Mouse (Mus musculus) midbrain, embryonic 12.5 days (tissue): ENCODE measurements around the gene Kcnk12. TPM values are rescaled to one million over a fixed set of nuclear protein-coding genes. Genes with fewer than 3 reads are reported as not detected.

Experiments
- ATAC-seq: fragments of 200-750 bp; cut with Nextera tagmentation; 2 replicates; pipeline ENCODE4 v1.8.0; 2017; ENCODE audit warnings: low read depth, moderate TSS enrichment, moderate library complexity; ENCODE audit not compliant: low FRiP score
- H3K27ac ChIP-seq: fragments of 300-500 bp; sonication (generic); replicated peaks from 2 replicates; pipeline ENCODE4 v1.5.1; 2016; ENCODE audit warnings: mild to moderate bottlenecking
- H3K27me3 ChIP-seq: fragments of 300-500 bp; sonication (generic); 2 replicates; pipeline ENCODE4 v1.6.1; 2016; ENCODE audit warnings: mild to moderate bottlenecking
- H3K36me3 ChIP-seq: fragments of 300-500 bp; sonication (generic); 2 replicates; pipeline ENCODE4 v1.6.1; 2016
- H3K4me1 ChIP-seq: fragments of 300-500 bp; sonication (generic); 2 replicates; pipeline ENCODE4 v1.6.1; 2016
- H3K4me2 ChIP-seq: fragments of 300-500 bp; sonication (generic); replicated peaks from 2 replicates; pipeline ENCODE4 v1.6.1; 2016; ENCODE audit warnings: mild to moderate bottlenecking, moderate library complexity
- H3K4me3 ChIP-seq: fragments of 300-500 bp; sonication (generic); 2 replicates; pipeline ENCODE4 v1.5.1; 2016; ENCODE audit warnings: mild to moderate bottlenecking
- H3K9ac ChIP-seq: fragments of 300-500 bp; sonication (generic); replicated peaks from 2 replicates; pipeline ENCODE4 v1.6.1; 2016; ENCODE audit warnings: mild to moderate bottlenecking, moderate library complexity
- H3K9me3 ChIP-seq: fragments of 300-500 bp; sonication (generic); 2 replicates; pipeline ENCODE4 v1.6.1; 2016; ENCODE audit warnings: mild to moderate bottlenecking
- WGBS: fragments of 180-500 bp; shearing (Covaris S2); methylation state at CpG from one replicate; pipeline ENCODE4 v1.1.7; 2016; 5-methylcytosine and 5-hydroxymethylcytosine counted together
- polyA plus RNA-seq: library from polyadenylated mRNA; unstranded; fragments of >200 nt; fragmentation: Nextera tagmentation; extraction: Ambion mirVana; gene quantifications from 2 replicates; pipeline ENCODE4 v1.2.1, GENCODE M21; 2016

Kcnk12 gene
- polyA plus RNA-seq, 1 experiment from 2014 or later, result 0.32 TPM

DNA sequence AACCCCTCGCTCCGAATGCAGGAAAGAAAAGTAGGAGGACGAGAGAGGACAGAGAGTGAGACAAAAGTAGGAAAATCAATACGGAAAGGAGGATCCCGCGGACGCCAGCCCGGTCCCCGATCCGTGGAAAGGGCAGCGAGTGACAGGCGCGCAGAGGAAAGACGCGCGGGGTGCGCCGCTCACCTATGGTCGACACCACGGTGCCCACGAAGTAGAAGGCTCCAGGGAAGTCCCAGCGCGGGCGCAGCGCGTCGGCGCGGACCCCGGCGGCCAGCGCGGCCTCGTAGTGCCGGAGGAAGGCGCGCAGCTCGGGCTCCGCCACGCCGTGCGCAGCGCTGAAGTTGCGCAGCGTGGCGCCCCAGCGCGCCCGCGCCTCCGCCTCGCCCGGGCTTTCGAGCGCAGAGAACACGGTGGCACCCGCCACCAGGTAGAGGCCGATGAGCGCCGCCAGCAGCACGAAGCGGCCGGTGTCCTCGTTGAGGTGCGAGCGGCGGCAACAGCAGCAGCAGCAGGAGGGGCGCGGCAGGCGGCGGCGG is 845 bp downstream of the Kcnk12 start:
- Histone ChIP-seq H3K36me3 (no peaks in the 10 kb centered on the region), H3K9me3 (no peaks in the 10 kb centered on the region), H3K4me1 (peaks cover 25% of the 10 kb centered on the region), H3K27me3 (peaks cover 77% of the 10 kb centered on the region), H3K9ac (peak overlapping the region; percentile 40), H3K4me3 (peak overlapping the region; percentile 53), H3K4me2 (peak overlapping the region; percentile 95), H3K27ac (no peak overlapping the region)
- peak; percentile 39 for ATAC-seq
- under 1% methylated on average over 69 of the region's 72 CpGs for WGBS

DNA sequence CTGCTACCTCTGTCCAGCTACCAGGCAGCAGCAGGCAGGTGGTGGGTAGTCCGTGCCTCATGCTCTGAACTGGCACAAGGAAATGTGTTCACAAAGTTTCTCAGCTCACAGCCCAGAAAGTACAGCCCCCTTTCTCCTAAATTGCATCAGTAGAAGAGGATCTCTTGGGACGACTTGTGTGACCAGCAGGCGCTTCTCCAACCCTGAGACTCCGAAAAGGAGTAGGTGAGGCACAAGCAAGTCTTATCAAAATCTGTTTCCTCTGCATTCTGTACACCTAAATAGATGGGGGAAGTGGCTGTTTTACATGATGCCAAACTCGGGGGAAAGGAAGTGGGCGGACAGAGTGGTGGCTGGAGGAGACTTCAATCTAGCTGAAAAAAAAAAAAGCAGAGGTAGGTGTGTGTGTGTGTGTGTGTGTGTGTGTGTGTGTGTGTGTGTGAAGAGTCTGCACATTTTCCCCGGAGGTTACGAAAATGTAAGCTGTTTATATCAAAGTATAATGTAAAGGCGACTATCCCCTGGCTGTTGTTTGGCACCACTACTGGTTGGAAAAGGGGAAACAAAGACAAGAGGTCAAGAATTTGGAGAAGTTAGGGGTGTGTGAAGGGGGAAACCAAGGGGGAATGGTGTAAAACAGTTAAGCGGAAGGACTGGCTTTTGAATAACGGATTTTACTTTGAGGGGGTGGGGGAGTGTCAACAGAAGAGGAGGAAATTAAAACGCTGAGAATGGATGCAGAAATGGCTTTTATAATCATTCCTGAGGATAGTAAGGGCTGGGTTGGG is 1.7 kb downstream of the Kcnk12 start:
- WGBS, result 33% methylated on average over 12 of the region's 12 CpGs
- Histone ChIP-seq H3K4me3 (peak overlapping the region; percentile 53), H3K9me3 (no peaks in the 10 kb centered on the region), H3K4me1 (peaks cover 25% of the 10 kb centered on the region), H3K4me2 (peak overlapping the region; percentile 95), H3K9ac (no peak overlapping the region), H3K27me3 (peaks cover 74% of the 10 kb centered on the region), H3K36me3 (no peaks in the 10 kb centered on the region), H3K27ac (no peak overlapping the region)
- ATAC-seq, result no peak

DNA sequence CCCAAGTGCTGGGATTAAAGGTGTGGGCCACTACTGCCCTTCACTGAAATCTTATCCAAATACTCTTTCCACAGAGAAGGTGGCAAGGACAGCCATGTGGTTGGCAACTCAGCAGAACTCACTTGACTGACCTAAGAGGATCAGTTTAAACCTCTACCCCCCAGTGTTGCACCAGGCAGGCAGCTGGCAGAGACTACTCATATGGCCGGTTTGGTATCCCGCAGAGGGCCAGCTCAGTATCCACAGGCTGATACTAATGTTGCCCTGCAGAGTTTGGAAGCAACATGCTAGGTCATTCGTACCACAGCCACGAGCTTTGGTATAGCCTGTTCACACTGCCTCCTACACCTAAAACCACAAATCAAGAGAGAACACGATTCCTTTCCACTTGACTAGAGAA is 3.0 kb downstream of the Kcnk12 start:
- H3K9ac ChIP-seq, result no peak overlapping the region
- no peak for ATAC-seq
- H3K27me3 ChIP-seq, result peaks cover 63% of the 10 kb centered on the region
- no peak overlapping the region for H3K27ac ChIP-seq
- no peak overlapping the region for H3K4me2 ChIP-seq
- H3K9me3 ChIP-seq, result no peaks in the 10 kb centered on the region
- H3K4me1 ChIP-seq, result peaks cover 25% of the 10 kb centered on the region
- no peak overlapping the region for H3K4me3 ChIP-seq
- no peaks in the 10 kb centered on the region for H3K36me3 ChIP-seq
- WGBS, result 78% methylated on average over 5 of the region's 5 CpGs

DNA sequence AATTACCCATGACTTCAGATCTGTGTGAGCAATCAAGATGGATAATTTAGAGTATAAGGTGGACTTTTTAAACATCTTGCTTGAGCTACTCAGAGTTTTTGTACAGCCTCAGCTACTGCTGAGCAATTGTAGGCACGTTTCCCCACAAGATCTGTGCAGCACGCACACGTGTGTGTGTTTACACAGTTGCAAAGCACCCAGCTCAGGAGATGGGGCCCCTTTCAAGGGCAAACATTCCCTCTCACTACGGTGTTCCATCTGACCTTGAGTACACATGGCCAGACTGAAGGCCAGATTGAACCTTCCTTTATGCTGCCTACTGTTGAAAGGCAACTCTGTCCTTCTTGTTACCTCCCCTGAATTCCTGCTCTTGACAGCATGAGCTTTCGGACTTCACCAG is 4.5 kb downstream of the Kcnk12 start:
- Histone ChIP-seq H3K4me1 (peaks cover 20% of the 10 kb centered on the region), H3K36me3 (no peaks in the 10 kb centered on the region), H3K9ac (no peak overlapping the region), H3K4me3 (no peak overlapping the region), H3K4me2 (no peak overlapping the region), H3K27ac (no peak overlapping the region), H3K9me3 (no peaks in the 10 kb centered on the region), H3K27me3 (peaks cover 48% of the 10 kb centered on the region)
- no peak for ATAC-seq
- WGBS, result 68% methylated on average over 5 of the region's 5 CpGs

DNA sequence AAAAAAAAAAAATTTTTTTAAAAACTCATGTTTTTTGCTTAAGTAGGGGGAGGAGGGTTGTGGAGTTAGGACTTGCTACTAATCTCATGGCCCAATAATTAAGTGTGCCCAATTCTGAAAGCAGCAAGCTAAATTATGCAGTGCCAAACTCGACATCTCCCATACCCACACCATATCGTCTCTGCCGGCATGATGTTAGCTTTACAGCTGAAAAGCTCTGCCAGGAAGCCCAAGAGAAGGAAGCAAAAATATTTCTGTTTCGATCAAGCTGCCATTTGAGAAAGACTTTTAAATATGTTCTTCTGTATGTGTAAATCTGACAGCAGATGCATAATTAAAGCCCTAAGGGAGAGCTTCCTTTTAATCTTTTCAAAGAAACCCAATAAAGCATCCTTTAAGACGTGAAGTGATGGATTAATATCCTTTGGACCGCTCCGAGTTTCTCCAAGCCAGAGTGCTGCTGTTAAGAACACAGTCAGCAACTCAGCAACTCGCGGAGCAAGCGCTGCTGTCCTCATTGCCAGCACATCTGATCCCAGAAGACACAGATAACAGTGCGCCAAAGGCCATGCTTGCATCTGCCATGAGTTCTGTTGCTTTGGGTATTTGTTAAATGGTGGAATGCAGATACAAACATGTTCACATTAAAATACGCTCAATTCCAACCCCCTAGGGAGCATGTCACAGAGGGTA is 5.0 kb downstream of the Kcnk12 start:
- Histone ChIP-seq H3K27me3 (peaks cover 43% of the 10 kb centered on the region), H3K4me2 (no peak overlapping the region), H3K4me1 (peaks cover 16% of the 10 kb centered on the region), H3K9ac (no peak overlapping the region), H3K9me3 (no peaks in the 10 kb centered on the region), H3K4me3 (no peak overlapping the region), H3K27ac (no peak overlapping the region), H3K36me3 (no peaks in the 10 kb centered on the region)
- no peak for ATAC-seq
- WGBS, result 75% methylated on average over 12 of the region's 12 CpGs

DNA sequence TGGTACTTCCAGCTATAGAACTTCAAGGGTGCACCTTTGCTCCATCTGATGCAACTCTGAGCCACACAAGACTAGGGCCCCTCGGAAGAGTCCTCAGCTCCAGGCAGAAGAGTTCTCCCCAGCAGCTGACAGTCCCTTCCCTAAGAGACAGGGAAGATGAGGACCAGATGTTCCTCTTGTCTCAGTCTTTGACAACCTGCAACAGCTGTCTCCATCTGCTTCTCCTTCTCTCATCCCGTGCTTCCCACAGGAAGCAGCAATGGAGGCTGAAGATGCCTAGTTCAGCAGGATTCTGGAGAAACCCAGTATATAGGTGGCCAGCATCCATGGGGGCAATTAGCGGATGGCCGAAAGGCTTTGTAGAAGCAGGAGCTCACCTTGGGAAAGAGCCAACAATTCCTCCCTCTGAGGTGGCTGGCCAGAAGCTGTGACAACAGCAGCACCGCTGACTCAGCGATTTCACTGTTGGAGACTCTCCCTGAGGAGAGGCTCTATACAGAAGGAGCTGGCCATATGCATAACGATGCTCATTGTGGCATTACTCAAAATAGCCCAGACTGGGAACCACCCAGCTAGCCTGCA is 6.2 kb downstream of the Kcnk12 start:
- 75% methylated on average over 7 of the region's 7 CpGs for WGBS
- Histone ChIP-seq H3K36me3 (no peaks in the 10 kb centered on the region), H3K9me3 (no peaks in the 10 kb centered on the region), H3K9ac (no peak overlapping the region), H3K27me3 (peaks cover 31% of the 10 kb centered on the region), H3K4me3 (no peak overlapping the region), H3K4me1 (peaks cover 4% of the 10 kb centered on the region), H3K27ac (no peak overlapping the region), H3K4me2 (no peak overlapping the region)
- no peak for ATAC-seq

DNA sequence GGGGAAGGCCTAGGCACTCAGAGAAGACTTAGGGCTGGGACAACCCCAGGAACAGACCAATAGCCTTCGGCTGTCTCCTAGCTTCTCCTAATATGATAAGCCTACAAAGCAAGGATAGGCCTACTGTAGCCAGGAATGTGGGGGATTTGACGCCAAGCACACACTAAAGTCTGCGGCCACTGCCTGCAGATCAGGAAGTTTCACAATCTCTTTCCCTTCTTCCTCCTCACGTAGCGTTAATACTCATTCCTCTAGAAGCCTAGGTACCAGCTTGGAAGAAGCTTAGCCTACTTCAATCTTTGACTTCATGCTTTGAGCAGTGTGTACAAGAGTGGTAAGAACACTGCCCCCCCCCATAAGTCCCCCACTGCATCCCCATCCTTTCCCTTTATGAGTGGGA is 7.1 kb downstream of the Kcnk12 start:
- H3K4me3 ChIP-seq, result no peak overlapping the region
- H3K4me1 ChIP-seq, result no peaks in the 10 kb centered on the region
- peaks cover 22% of the 10 kb centered on the region for H3K27me3 ChIP-seq
- ATAC-seq, result no peak
- no peak overlapping the region for H3K4me2 ChIP-seq
- H3K9me3 ChIP-seq, result no peaks in the 10 kb centered on the region
- no peak overlapping the region for H3K27ac ChIP-seq
- no peaks in the 10 kb centered on the region for H3K36me3 ChIP-seq
- no peak overlapping the region for H3K9ac ChIP-seq
- 93% methylated on average over 5 of the region's 5 CpGs for WGBS

DNA sequence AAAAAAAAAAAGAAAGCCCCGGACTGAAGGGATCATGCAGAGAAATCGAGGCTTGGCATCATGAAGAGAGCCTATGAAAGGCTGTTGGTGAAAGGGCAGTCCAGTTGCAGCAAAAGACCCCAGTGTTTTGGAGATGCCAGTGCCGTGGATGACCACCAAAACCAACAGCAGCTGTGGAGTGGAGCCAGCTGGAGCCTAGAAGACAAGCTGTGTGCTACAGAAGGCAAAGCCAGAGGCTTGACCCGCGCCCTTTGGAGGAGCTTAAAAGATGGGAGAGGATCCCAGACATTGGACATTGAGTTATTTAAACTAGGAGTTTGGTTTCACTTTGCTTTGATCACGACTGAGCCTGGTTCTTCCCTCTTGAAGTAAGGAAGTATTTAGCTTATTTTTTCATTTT is 9.6 kb downstream of the Kcnk12 start:
- Histone ChIP-seq H3K36me3 (no peaks in the 10 kb centered on the region), H3K4me1 (no peaks in the 10 kb centered on the region), H3K4me2 (no peak overlapping the region), H3K27ac (no peak overlapping the region), H3K9me3 (no peaks in the 10 kb centered on the region), H3K9ac (no peak overlapping the region), H3K4me3 (no peak overlapping the region), H3K27me3 (peaks cover 1% of the 10 kb centered on the region)
- WGBS, result 83% methylated on average over 6 of the region's 6 CpGs
- ATAC-seq, result no peak

DNA sequence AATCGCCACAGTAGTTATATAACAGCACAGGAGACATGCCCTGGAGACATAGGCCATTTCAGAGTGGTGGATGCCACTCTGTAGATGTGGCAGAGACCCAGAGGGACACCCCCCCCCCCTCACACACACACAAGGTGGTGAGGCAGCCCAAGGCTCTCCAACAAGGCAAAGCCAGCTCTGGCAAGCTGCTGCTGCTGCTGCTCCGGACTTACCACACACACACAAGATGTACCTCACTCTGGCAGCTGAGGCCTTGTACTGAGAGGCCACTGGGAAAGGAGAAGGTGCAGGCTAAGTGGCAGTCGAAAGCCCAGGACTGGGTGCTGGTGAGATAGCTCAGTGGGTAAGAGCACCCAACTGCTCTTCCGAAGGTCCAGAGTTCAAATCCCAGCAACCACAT is 10.1 kb downstream of the Kcnk12 start:
- H3K4me2 ChIP-seq, result no peak overlapping the region
- no peaks in the 10 kb centered on the region for H3K4me1 ChIP-seq
- no peaks in the 10 kb centered on the region for H3K27me3 ChIP-seq
- no peak overlapping the region for H3K4me3 ChIP-seq
- no peaks in the 10 kb centered on the region for H3K36me3 ChIP-seq
- no peaks in the 10 kb centered on the region for H3K9me3 ChIP-seq
- H3K9ac ChIP-seq, result no peak overlapping the region
- WGBS, result 88% methylated on average over 4 of the region's 4 CpGs
- ATAC-seq, result no peak
- no peak overlapping the region for H3K27ac ChIP-seq

DNA sequence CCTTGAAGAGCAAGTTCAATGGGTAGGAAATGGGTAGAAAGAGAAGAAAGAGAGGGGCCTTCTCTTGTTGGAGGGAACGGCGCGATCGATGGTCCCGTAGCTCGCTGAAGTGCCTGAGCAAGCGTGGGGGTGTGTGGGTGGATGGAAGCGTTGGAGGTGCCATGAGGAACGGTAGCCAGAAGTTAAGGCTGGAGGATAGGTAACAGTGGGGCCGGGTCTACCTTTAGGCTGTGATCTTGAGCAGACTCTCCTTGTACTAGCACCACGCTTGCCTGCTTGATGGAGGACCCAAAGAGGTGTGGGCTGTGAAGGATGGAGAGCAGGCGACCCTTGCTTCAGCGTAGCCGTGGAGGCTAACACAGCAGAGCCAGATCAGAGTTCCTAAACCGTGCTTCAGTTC is 12.1 kb downstream of the Kcnk12 start:
- 94% methylated on average over 15 of the region's 15 CpGs for WGBS
- H3K9me3 ChIP-seq, result no peaks in the 10 kb centered on the region
- no peaks in the 10 kb centered on the region for H3K4me1 ChIP-seq
- no peak overlapping the region for H3K9ac ChIP-seq
- ATAC-seq, result no peak
- no peak overlapping the region for H3K4me3 ChIP-seq
- H3K4me2 ChIP-seq, result no peak overlapping the region
- no peaks in the 10 kb centered on the region for H3K27me3 ChIP-seq
- H3K27ac ChIP-seq, result no peak overlapping the region
- H3K36me3 ChIP-seq, result no peaks in the 10 kb centered on the region

DNA sequence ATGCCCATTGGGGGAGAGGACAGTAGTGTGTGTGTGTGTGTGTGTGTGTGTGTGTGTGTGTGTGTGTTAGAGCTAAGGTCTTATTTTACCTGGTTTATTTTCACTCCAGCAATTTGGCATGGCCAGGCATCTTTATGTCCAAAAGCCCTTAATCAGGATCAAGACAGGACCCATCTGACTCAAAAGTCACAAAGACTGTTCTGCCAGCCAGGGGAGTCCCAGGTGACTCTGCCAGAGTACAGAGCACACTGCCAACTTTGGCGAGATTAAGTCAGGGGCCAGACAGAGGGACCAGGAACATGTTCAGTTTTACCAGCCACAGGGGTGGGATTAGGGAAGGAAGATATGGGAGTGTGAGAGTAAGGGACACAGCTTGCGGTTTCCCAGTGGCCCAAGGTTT is 12.9 kb downstream of the Kcnk12 start:
- no peak for ATAC-seq
- no peak overlapping the region for H3K4me2 ChIP-seq
- H3K36me3 ChIP-seq, result no peaks in the 10 kb centered on the region
- 88% methylated on average over 2 of the region's 2 CpGs for WGBS
- no peak overlapping the region for H3K27ac ChIP-seq
- no peak overlapping the region for H3K4me3 ChIP-seq
- no peaks in the 10 kb centered on the region for H3K9me3 ChIP-seq
- H3K4me1 ChIP-seq, result no peaks in the 10 kb centered on the region
- H3K27me3 ChIP-seq, result no peaks in the 10 kb centered on the region
- no peak overlapping the region for H3K9ac ChIP-seq

DNA sequence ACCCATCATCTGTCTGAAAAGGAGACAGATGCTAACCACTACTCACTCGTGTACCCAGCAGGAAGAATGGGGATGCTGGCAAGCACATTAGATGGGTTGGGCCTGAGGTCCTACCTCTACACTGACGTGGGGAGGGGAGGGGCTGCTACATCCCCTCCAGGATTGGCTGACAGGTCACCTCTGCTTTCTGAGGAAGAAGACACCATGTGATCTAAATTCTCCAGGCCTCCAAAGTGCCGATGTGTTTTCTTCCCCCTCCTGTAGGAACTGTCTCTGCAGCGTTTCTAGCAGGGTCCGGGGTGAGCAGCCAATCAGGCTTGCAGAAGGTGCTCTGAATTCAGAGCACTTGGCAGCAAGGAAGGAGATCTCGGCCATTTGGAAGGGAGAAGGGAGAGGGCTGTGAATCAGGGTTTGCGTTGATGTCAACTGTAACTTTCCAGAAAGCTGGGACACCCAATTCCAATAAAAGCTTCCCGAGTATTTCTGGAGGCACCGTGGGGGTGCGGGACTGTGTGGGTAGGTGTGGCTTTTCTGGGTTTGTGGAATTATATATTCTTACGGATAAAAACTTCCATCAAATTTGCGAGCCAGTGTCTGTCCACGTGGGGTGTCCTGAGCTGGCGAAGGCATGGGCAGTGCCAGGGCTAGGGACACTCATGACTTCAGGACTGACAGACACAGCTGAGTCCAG is 13.5 kb downstream of the Kcnk12 start:
- Histone ChIP-seq H3K4me2 (no peak overlapping the region), H3K9me3 (no peaks in the 10 kb centered on the region), H3K27ac (no peak overlapping the region), H3K36me3 (no peaks in the 10 kb centered on the region), H3K9ac (no peak overlapping the region), H3K4me3 (no peak overlapping the region), H3K27me3 (no peaks in the 10 kb centered on the region), H3K4me1 (no peaks in the 10 kb centered on the region)
- 77% methylated on average over 14 of the region's 14 CpGs for WGBS
- ATAC-seq, result no peak
